Comparison of ENCODE assay signal across 31 mouse cellular contexts in genomic region chr6:37496866-37497265, GRCm38 (mm10). TPM values are rescaled to one million over a fixed set of nuclear protein-coding genes. Genes with fewer than 3 reads are reported as not detected.
DNase-seq lines count a peak whose midpoint lies in the region; ATAC-seq and TF ChIP-seq lines count a peak whose summit lies in the region.
"Had no signal": no experiment of that assay in that cellular context is flagged by ENCODE, and none has a peak within 500 bp of the region (broad histone marks: within the 10 kb centered on the region; RNA-seq: fewer than 3 reads in every experiment).

No protein-coding gene starts in this region.

- TF ChIP-seq CTCF in hindbrain, postnatal 0 days (IDR thresholded peaks at IDR 0.05; ENCODE audit: low read depth): peak; percentile 36
- peak; percentile 20 for TF ChIP-seq CTCF in left cerebral cortex, adult 2 months (IDR thresholded peaks at IDR 0.05)

- H3K9me3 ChIP-seq in hindbrain, postnatal 0 days (ENCODE audit: low read length): 0 out of 2 replicates have a peak, but pooled peaks cover 9% of the 10 kb centered on the region
- H3K9me3 ChIP-seq in hindbrain, embryonic 12.5 days (replicated peaks): no peaks in the 10 kb centered on the region; the same call in 1 of the 2 replicates
- H3K9me3 ChIP-seq: hindbrain, embryonic 15.5 days had no signal

- no peak overlapping the region for H3K4me2 ChIP-seq in hindbrain, postnatal 0 days (ENCODE audit: low read depth, low read length)
- no peak overlapping the region for H3K4me2 ChIP-seq in hindbrain, embryonic 12.5 days (replicated peaks)
- H3K4me2 ChIP-seq: hindbrain, embryonic 15.5 days; lung, embryonic 14.5 days; midbrain, embryonic 12.5 days had no signal

- H3K27ac ChIP-seq in hindbrain, postnatal 0 days: no peak overlapping the region
- no peak overlapping the region for H3K27ac ChIP-seq in hindbrain, embryonic 12.5 days
- H3K27ac ChIP-seq in left cerebral cortex, adult 2 months: no peak overlapping the region
- H3K27ac ChIP-seq: hindbrain, embryonic 15.5 days; macrophage; midbrain, embryonic 12.5 days had no signal

- no peaks in the 10 kb centered on the region for H3K4me1 ChIP-seq in hindbrain, postnatal 0 days (ENCODE audit: insufficient read depth, low read length)
- H3K4me1 ChIP-seq in hindbrain, embryonic 12.5 days: no peaks in the 10 kb centered on the region
- H3K4me1 ChIP-seq: hindbrain, embryonic 15.5 days; midbrain, embryonic 12.5 days had no signal

- no peaks in the 10 kb centered on the region for H3K36me3 ChIP-seq in hindbrain, postnatal 0 days (ENCODE audit: insufficient read depth, low read length)
- no peaks in the 10 kb centered on the region for H3K36me3 ChIP-seq in hindbrain, embryonic 12.5 days
- H3K36me3 ChIP-seq: hindbrain, embryonic 15.5 days; midbrain, embryonic 12.5 days had no signal

- intact Hi-C loops in left cerebral cortex, adult 2 months (cut with DNase I): no loop called here

- no peak overlapping the region for H3K4me3 ChIP-seq in hindbrain, postnatal 0 days (ENCODE audit: low read length)
- no peak overlapping the region for H3K4me3 ChIP-seq in hindbrain, embryonic 12.5 days
- no peak overlapping the region for H3K4me3 ChIP-seq in left cerebral cortex, adult 2 months
- H3K4me3 ChIP-seq: hindbrain, embryonic 15.5 days; midbrain, embryonic 12.5 days had no signal

- WGBS in hindbrain, postnatal 0 days: 100% methylated on average over 1 of the region's 1 CpGs
- WGBS in hindbrain, embryonic 12.5 days: 93% methylated on average over 1 of the region's 1 CpGs

- no peak for ATAC-seq in hindbrain, postnatal 0 days
- no peak for ATAC-seq in hindbrain, embryonic 12.5 days (ENCODE audit: low FRiP score)
- ATAC-seq in erythroid progenitor cell, adult 5-6 weeks (replicated peaks; ENCODE audit: low FRiP score, poor library complexity, severe bottlenecking): no peak
- ATAC-seq: activated CD4-positive, CD25-positive, alpha-beta regulatory T cell, adult 4 months had no signal

- H3K9ac ChIP-seq in hindbrain, postnatal 0 days (replicated peaks; ENCODE audit: low read length): no peak overlapping the region
- no peak overlapping the region for H3K9ac ChIP-seq in hindbrain, embryonic 12.5 days
- H3K9ac ChIP-seq: hindbrain, embryonic 15.5 days; lung, embryonic 14.5 days; midbrain, embryonic 12.5 days had no signal

- DNase-seq in hindbrain, postnatal 0 days (ENCODE audit: low spot score): peak; percentile 25
- no peak for DNase-seq in left cerebral cortex, adult 2 months (ENCODE audit: extremely low spot score in 1 of 2, low spot score in 2 of 2)
- DNase-seq in left cerebral cortex, adult 9 months (ENCODE audit: low spot score in 2 of 2): no peak
- DNase-seq in 416B (ENCODE audit: low read depth): peak; percentile 8
- peak; percentile 12 for DNase-seq in brain, adult 2 months (ENCODE audit: low read depth, low spot score)
- DNase-seq in spleen, postnatal 10 days (ENCODE audit: low spot score in 2 of 2): no peak
- DNase-seq: adrenal gland, postnatal 10 days; cerebellum, adult 18-20 months; cerebellum, postnatal 25 days; embryo, embryonic 11 days; heart, adult 11 months; heart, postnatal 36 days; kidney, adult 18-20 months; left cerebral cortex, postnatal 4 days; liver; lung, embryonic 14.5 days; right cerebral cortex, postnatal 25 days; thymus, postnatal 14 days had no signal

- H3K27me3 ChIP-seq in hindbrain, postnatal 0 days (ENCODE audit: insufficient read depth, low read length): no peaks in the 10 kb centered on the region
- no peaks in the 10 kb centered on the region for H3K27me3 ChIP-seq in hindbrain, embryonic 12.5 days
- H3K27me3 ChIP-seq: hindbrain, embryonic 15.5 days; midbrain, embryonic 12.5 days had no signal

RNA-seq across cellular contexts. Expression of gene Akr1d1, which starts 33.1 kb away (rescaled TPM):
- not detected in 2 replicates for total RNA-seq in hindbrain, postnatal 0 days (2014; rRNA removed)
- not detected in 2 replicates for polyA plus RNA-seq in hindbrain, postnatal 0 days (2015; fragmentation: Nextera tagmentation; extraction: Ambion mirVana)
- polyA plus RNA-seq in hindbrain, embryonic 12.5 days (2016; fragmentation: Nextera tagmentation; extraction: Ambion mirVana): not detected in 2 replicates
- not detected for total RNA-seq in left cerebral cortex, adult 2 months (2021)
- total RNA-seq in erythroid progenitor cell, adult 5-6 weeks (2015; ENCODE audit: low replicate concordance): not detected in 2 replicates
- not detected in 2 replicates for total RNA-seq in erythroid progenitor cell, adult 5-6 weeks (2017; ENCODE audit: low replicate concordance)
- total RNA-seq: gastrocnemius, adult 18-20 months; heart, postnatal 36 days; layer of hippocampus, adult 18-20 months; left cerebral cortex, postnatal 4 days; neutrophil, adult 5-6 weeks had no signal
- polyA plus RNA-seq: activated CD4-positive, CD25-positive, alpha-beta regulatory T cell, adult 4 months; C2C12; embryonic facial prominence, embryonic 14.5 days; heart, embryonic 14.5 days; hindbrain, embryonic 15.5 days; lung, embryonic 14.5 days; macrophage; midbrain, embryonic 12.5 days; spleen, adult 2 months had no signal

RNA-seq across cellular contexts. Expression of gene Creb3l2, which starts 54.9 kb away (rescaled TPM):
- total RNA-seq in hindbrain, postnatal 0 days (2014; rRNA removed): 5.5 and 6.3 TPM in 2 replicates
- 1.9 and 2.2 TPM in 2 replicates for polyA plus RNA-seq in hindbrain, postnatal 0 days (2015; fragmentation: Nextera tagmentation; extraction: Ambion mirVana)
- 14.9 and 16.7 TPM in 2 replicates for polyA plus RNA-seq in hindbrain, embryonic 12.5 days (2016; fragmentation: Nextera tagmentation; extraction: Ambion mirVana)
- 1 to 10 TPM; 6.2 to 8.1 TPM for total RNA-seq in left cerebral cortex, adult 2 months (2021)
- total RNA-seq in erythroid progenitor cell, adult 5-6 weeks (2015; ENCODE audit: low replicate concordance): 1.7 and 4.7 TPM in 2 replicates
- total RNA-seq in erythroid progenitor cell, adult 5-6 weeks (2017; ENCODE audit: low replicate concordance): 0.38 and 1.4 TPM in 2 replicates

Comparison
In these comparisons a context has a peak if more than half of its experiments do, and no peak if none do; other contexts are left out.
1. DNase-seq: peak in hindbrain, postnatal 0 days (single experiment), 416B (single experiment) and brain, adult 2 months (single experiment); none in left cerebral cortex, adult 2 months (0 of 2), left cerebral cortex, adult 9 months (0 of 2) and spleen, postnatal 10 days (0 of 2).